Mouse (Mus musculus) adrenal gland, adult 10 weeks (tissue): ENCODE results near the gene Mpzl2. TPM values are rescaled to one million over a fixed set of nuclear protein-coding genes. Genes with fewer than 3 reads are reported as not detected.

Source experiments
- polyA plus RNA-seq: library from polyadenylated mRNA; stranded (reverse); fragments of 350-450 nt; fragmentation: Illumina TruSeq; extraction: RNeasy Lipid Tissue Mini Kit (QIAGEN cat#74804); gene quantifications from one replicate; pipeline ENCODE4 v1.2.3, GENCODE M21; 2014; ENCODE audit warnings: low read depth, low replicate concordance

The Mpzl2 gene
- 13.9 TPM for polyA plus RNA-seq

DNA sequence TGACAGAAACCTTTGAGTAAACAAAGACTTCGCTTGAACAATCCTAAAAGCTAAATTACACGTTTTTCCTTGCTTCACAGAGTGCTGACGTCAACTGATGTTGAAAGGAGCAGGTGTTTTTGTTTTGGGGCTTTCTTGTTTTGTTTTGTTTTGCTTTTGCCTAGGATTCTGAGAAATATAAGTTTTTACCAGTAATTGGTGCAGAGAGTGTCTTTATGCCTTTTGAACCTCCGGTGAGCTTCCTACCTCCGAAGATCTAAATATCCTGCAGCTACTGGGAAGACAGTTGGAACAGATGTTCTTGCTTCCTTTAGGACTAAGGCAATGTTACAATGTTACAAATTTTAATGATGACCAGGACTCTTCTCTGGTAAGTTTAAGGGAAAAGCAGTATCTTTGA lies at the start of gene Mpzl2:
Gene Mpzl2 (plus strand): TSS at position 301 of the 400 bp plus-strand sequence.

DNA sequence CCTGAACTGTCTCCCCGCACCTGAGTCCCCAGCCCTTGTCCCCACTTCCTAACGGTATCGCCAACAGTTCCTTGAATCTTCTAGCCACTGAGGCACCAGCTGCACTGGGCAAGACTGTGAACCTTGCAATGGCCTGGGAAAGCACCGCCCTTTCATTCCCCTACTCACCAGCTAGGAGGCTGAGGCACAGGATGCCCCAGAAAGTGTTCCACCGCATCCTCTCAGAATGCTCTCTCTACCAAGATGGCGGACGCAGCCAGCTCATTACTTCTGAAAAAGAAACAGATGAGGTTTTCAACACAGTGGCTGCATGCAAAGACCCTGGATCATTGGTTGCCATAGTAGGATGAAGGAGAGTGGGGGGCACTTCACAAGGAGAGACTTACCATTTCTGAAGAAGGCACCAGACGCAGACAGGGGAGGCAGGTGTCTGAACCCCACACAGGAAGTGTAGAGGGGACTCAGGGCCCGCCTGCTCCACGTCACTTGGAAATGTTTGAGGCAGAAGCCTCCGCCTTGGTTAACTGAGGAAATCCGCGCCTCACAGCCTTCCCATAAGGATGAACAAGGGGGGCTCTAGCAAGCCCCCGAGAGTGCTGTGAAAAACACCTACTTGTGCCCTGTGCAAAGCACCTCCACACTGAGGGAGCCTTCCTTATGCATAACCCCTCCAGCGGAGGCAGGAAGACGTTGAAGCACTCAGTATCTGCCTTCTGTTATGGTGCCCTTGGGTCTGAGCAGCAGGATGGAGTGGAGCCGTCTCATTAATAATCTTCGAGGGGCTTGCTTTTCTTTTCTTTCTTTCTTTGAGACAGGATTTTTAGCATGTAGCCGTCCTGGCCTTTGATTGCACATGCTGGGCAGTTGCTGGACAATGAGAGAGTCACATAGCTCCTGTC lies 30.2 kb upstream of the Mpzl2 start, which contains the start of gene Cd3e:
Gene Cd3e (minus strand): TSS at position 448 of the 899 bp plus-strand sequence.

GRCm38 (mm10) chr9:45055082-45055713 lies 15.6 kb downstream of the Mpzl2 start, which contains the start of gene Mpzl3:
Gene Mpzl3, plus strand, starts transcription at chr9:45055186.

DNA sequence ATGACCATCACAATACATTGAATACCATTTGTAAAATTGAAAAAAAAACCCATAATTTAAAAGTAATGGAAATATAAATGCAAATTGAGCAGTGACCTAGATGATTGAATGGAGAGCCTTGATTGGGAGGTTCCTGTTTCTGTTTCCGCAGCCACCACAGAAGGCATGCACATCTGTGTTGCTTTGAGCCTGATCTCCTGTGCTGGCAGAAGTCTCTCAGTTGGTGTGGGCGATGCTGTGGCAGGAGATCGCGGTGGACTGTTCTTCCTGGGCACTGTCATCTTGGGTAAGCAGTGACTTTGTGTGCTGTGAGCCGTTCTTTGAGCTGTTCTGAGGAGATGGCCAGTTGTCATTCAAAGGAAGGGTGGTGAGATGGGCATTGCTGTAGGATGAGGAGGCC lies 39.4 kb downstream of the Mpzl2 start, which contains the start of gene Jaml:
Gene Jaml (plus strand): TSS at position 173 of the 400 bp plus-strand sequence.

Other genes starting within 250 kb of the Mpzl2 start
- gene Tmem25, start 240.5 kb upstream of the Mpzl2 start, polyA plus RNA-seq, result 0.52 TPM
- not detected for gene Ttc36, start 236.7 kb upstream of the Mpzl2 start, polyA plus RNA-seq
- 22.3 TPM for gene Kmt2a, start 158.5 kb upstream of the Mpzl2 start, polyA plus RNA-seq
- 425 TPM for gene Atp5l, start 119.1 kb upstream of the Mpzl2 start, polyA plus RNA-seq
- gene Ube4a, start 74.2 kb upstream of the Mpzl2 start, polyA plus RNA-seq, result 123 TPM
- gene Cd3g, start 59.4 kb upstream of the Mpzl2 start, polyA plus RNA-seq, result 1.0 TPM
- not detected for gene Cd3d, start 58.0 kb upstream of the Mpzl2 start, polyA plus RNA-seq
- not detected for gene Cd3e, start 30.2 kb upstream of the Mpzl2 start, polyA plus RNA-seq
- gene Mpzl3, start 15.4 kb downstream of the Mpzl2 start, polyA plus RNA-seq, result 10.4 TPM
- 3.7 TPM for gene Jaml, start 39.4 kb downstream of the Mpzl2 start, polyA plus RNA-seq
- gene Scn2b, start 78.0 kb downstream of the Mpzl2 start, polyA plus RNA-seq, result 2.4 TPM
- gene Scn4b, start 98.6 kb downstream of the Mpzl2 start, polyA plus RNA-seq, result 0.64 TPM
- gene BC049352, start 142.2 kb downstream of the Mpzl2 start, polyA plus RNA-seq, result not detected
- gene Tmprss4, start 164.3 kb downstream of the Mpzl2 start, polyA plus RNA-seq, result not detected
- gene Il10ra, start 229.3 kb downstream of the Mpzl2 start, polyA plus RNA-seq, result 0.82 TPM